Mouse (Mus musculus): Measurements from ENCODE around the gene Klk9. TPM values are rescaled to one million over a fixed set of nuclear protein-coding genes. Genes with fewer than 3 reads are reported as not detected.

Klk9 gene
- polyA plus RNA-seq, 1 experiment from 2014 or later = 0.08 TPM

GRCm38 (mm10) chr7:43810994-43811393 is 19.3 kb downstream of the Klk9 start, which contains the start of gene Klk7:
Gene Klk7, plus strand, starts transcription at chr7:43811294.
- 47% methylated on average over 5 of the region's 5 CpGs for WGBS
- H3K4me2 ChIP-seq (ENCODE audit: low read length) = no peak within 1 kb of the TSS
- ATAC-seq (replicated peaks; ENCODE audit: low FRiP score, low read depth) (no peak), DNase-seq (ENCODE audit: low spot score) (no peak)
- H3K36me3 ChIP-seq (ENCODE audit: insufficient read depth, low read length) = no peaks in the 10 kb centered on the region
- no peak within 1 kb of the TSS for H3K4me3 ChIP-seq (replicated peaks; ENCODE audit: low read depth, low read length)
- no peak within 1 kb of the TSS for H3K9ac ChIP-seq (ENCODE audit: low read depth, low read length)
- no peak for TF ChIP-seq CTCF (IDR thresholded peaks at IDR 0.05; ENCODE audit: low read depth)
- H3K27ac ChIP-seq = no peak within 1 kb of the TSS
- H3K4me1 ChIP-seq (replicated peaks; ENCODE audit: insufficient read depth, low read length) = no peaks in the 10 kb centered on the region
- no peaks in the 10 kb centered on the region for H3K9me3 ChIP-seq (replicated peaks; ENCODE audit: low read length)
- H3K27me3 ChIP-seq (ENCODE audit: insufficient read depth, low read length) = no peaks in the 10 kb centered on the region

DNA sequence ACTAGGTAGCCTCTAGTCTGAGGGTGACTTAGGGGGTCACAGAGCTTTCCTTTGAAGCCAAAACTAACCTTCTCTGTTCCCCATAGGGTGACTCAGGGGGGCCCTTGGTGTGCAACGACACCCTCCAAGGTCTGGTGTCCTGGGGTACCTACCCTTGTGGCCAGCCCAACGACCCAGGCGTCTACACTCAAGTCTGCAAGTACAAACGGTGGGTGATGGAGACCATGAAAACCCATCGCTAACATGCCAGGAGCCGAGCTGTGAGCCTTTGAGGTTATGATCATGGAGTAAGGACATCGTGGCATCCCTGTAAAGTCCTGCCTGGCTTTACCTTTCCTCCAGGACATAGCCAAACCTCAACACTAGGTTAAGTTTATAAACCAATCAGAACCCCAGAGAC is 23.5 kb downstream of the Klk9 start:
- TF ChIP-seq CTCF (IDR thresholded peaks at IDR 0.05; ENCODE audit: low read depth) = no peak
- 90% methylated on average over 7 of the region's 7 CpGs for WGBS
- no peak overlapping the region for H3K4me2 ChIP-seq (ENCODE audit: low read length)

GRCm38 (mm10) chr7:43816746-43817145 is 25.1 kb downstream of the Klk9 start:
- Histone ChIP-seq H3K9me3 (replicated peaks; ENCODE audit: low read length) (no peaks in the 10 kb centered on the region), H3K4me1 (replicated peaks; ENCODE audit: insufficient read depth, low read length) (no peaks in the 10 kb centered on the region), H3K9ac (ENCODE audit: low read depth, low read length) (no peak overlapping the region), H3K4me3 (replicated peaks; ENCODE audit: low read depth, low read length) (no peak overlapping the region), H3K27me3 (ENCODE audit: insufficient read depth, low read length) (no peaks in the 10 kb centered on the region), H3K36me3 (ENCODE audit: insufficient read depth, low read length) (no peaks in the 10 kb centered on the region), H3K4me2 (ENCODE audit: low read length) (no peak overlapping the region), H3K27ac (no peak overlapping the region)
- DNase-seq (ENCODE audit: low spot score) (no peak), ATAC-seq (replicated peaks; ENCODE audit: low FRiP score, low read depth) (0 out of 2 replicates have a peak, but pooled peaks have one; percentile 40)
- TF ChIP-seq CTCF (IDR thresholded peaks at IDR 0.05; ENCODE audit: low read depth) = no peak

More for the DNA sequence above, 23.5 kb downstream of the Klk9 start:
- Histone ChIP-seq H3K27ac (no peak overlapping the region), H3K4me1 (replicated peaks; ENCODE audit: insufficient read depth, low read length) (no peaks in the 10 kb centered on the region), H3K4me3 (replicated peaks; ENCODE audit: low read depth, low read length) (no peak overlapping the region), H3K9me3 (replicated peaks; ENCODE audit: low read length) (no peaks in the 10 kb centered on the region), H3K9ac (ENCODE audit: low read depth, low read length) (no peak overlapping the region), H3K36me3 (ENCODE audit: insufficient read depth, low read length) (no peaks in the 10 kb centered on the region), H3K27me3 (ENCODE audit: insufficient read depth, low read length) (no peaks in the 10 kb centered on the region)
- no peak for ATAC-seq (replicated peaks; ENCODE audit: low FRiP score, low read depth)
- DNase-seq (ENCODE audit: low spot score) = no peak

- Histone ChIP-seq H3K9ac (ENCODE audit: low read depth, low read length) (no peak overlapping the region), H3K4me1 (replicated peaks; ENCODE audit: insufficient read depth, low read length) (no peaks in the 10 kb centered on the region), H3K9me3 (replicated peaks; ENCODE audit: low read length) (no peaks in the 10 kb centered on the region), H3K27me3 (ENCODE audit: insufficient read depth, low read length) (no peaks in the 10 kb centered on the region), H3K36me3 (ENCODE audit: insufficient read depth, low read length) (no peaks in the 10 kb centered on the region), H3K4me3 (replicated peaks; ENCODE audit: low read depth, low read length) (no peak overlapping the region), H3K4me2 (ENCODE audit: low read length) (no peak overlapping the region), H3K27ac (no peak overlapping the region)
- TF ChIP-seq CTCF (IDR thresholded peaks at IDR 0.05; ENCODE audit: low read depth) = no peak
- no peak for ATAC-seq (replicated peaks; ENCODE audit: low FRiP score, low read depth)
- 80% methylated on average over 7 of the region's 7 CpGs for WGBS
- no peak for DNase-seq (ENCODE audit: low spot score)
These were observed 29.9 kb downstream of the Klk9 start for GRCm38 (mm10) chr7:43821581-43821980.

- Histone ChIP-seq H3K4me3 (replicated peaks; ENCODE audit: low read depth, low read length) (no peak within 1 kb of the TSS), H3K27ac (no peak within 1 kb of the TSS), H3K4me2 (ENCODE audit: low read length) (no peak within 1 kb of the TSS), H3K9me3 (replicated peaks; ENCODE audit: low read length) (no peaks in the 10 kb centered on the region), H3K9ac (ENCODE audit: low read depth, low read length) (no peak within 1 kb of the TSS), H3K36me3 (ENCODE audit: insufficient read depth, low read length) (no peaks in the 10 kb centered on the region), H3K27me3 (ENCODE audit: insufficient read depth, low read length) (no peaks in the 10 kb centered on the region), H3K4me1 (replicated peaks; ENCODE audit: insufficient read depth, low read length) (no peaks in the 10 kb centered on the region)
- TF ChIP-seq CTCF (IDR thresholded peaks at IDR 0.05; ENCODE audit: low read depth) = no peak
- ATAC-seq (replicated peaks; ENCODE audit: low FRiP score, low read depth) = no peak
- DNase-seq (ENCODE audit: low spot score) = no peak
- WGBS = 90% methylated on average over 10 of the region's 10 CpGs
These were observed 32.5 kb downstream of the Klk9 start, which contains the start of gene Klk6 for GRCm38 (mm10) chr7:43824199-43824598. Gene Klk6, plus strand, starts transcription at chr7:43824499.

DNA sequence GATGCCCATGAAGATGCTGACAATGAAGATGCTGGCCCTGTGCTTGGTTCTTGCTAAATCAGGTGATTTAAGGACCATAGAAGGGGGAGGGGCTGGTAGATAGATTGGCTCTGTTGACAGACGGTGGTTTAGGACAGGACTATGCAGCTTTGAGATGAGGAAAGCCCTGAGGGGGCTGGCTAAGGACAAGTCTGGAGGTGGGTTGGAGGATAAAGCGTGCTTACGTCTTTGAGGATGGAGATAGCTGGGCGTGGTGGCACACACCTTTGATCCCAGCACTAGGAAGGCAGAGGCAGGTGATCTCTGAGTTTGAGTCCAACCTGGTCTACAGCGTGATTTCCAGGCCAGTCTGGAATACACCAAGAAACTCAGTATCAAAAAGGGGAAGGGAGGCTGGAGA is 34.4 kb downstream of the Klk9 start:
- WGBS = 88% methylated on average over 5 of the region's 5 CpGs
- H3K4me2 ChIP-seq (ENCODE audit: low read length) = no peak overlapping the region
- TF ChIP-seq CTCF (IDR thresholded peaks at IDR 0.05; ENCODE audit: low read depth) = no peak
- DNase-seq (ENCODE audit: low spot score) (no peak), ATAC-seq (replicated peaks; ENCODE audit: low FRiP score, low read depth) (no peak)
- H3K36me3 ChIP-seq (ENCODE audit: insufficient read depth, low read length) = no peaks in the 10 kb centered on the region
- no peaks in the 10 kb centered on the region for H3K9me3 ChIP-seq (replicated peaks; ENCODE audit: low read length)
- H3K4me3 ChIP-seq (replicated peaks; ENCODE audit: low read depth, low read length) = no peak overlapping the region
- no peak overlapping the region for H3K27ac ChIP-seq
- no peak overlapping the region for H3K9ac ChIP-seq (ENCODE audit: low read depth, low read length)
- H3K4me1 ChIP-seq (replicated peaks; ENCODE audit: insufficient read depth, low read length) = no peaks in the 10 kb centered on the region
- H3K27me3 ChIP-seq (ENCODE audit: insufficient read depth, low read length) = no peaks in the 10 kb centered on the region

DNA sequence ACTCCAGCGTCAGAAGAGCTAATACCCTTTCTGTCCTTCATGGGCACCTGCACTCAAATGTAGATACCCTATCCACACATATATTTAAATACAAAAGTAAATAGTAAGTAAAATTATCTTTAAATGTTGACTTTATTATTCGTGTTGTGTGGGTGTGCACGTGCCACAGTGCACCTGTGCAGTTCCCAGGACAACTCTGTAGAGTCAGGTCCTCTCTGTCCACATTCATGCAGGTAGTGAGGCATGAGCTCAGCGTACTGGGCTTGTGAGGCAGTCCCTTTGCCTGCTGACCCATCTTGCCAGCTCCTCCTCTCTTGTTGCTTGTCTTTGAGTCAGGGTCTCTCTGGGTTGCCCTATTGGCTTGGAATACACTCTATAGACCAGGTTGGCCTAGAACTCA is 36.0 kb downstream of the Klk9 start:
- Histone ChIP-seq H3K4me3 (replicated peaks; ENCODE audit: low read depth, low read length) (no peak overlapping the region), H3K9ac (ENCODE audit: low read depth, low read length) (no peak overlapping the region), H3K4me1 (replicated peaks; ENCODE audit: insufficient read depth, low read length) (no peaks in the 10 kb centered on the region), H3K9me3 (replicated peaks; ENCODE audit: low read length) (no peaks in the 10 kb centered on the region), H3K27ac (no peak overlapping the region), H3K36me3 (ENCODE audit: insufficient read depth, low read length) (no peaks in the 10 kb centered on the region), H3K4me2 (ENCODE audit: low read length) (no peak overlapping the region), H3K27me3 (ENCODE audit: insufficient read depth, low read length) (no peaks in the 10 kb centered on the region)
- WGBS = 87% methylated on average over 4 of the region's 4 CpGs
- DNase-seq (ENCODE audit: low spot score) = no peak
- TF ChIP-seq CTCF (IDR thresholded peaks at IDR 0.05; ENCODE audit: low read depth) = no peak
- no peak for ATAC-seq (replicated peaks; ENCODE audit: low FRiP score, low read depth)
